Mouse (Mus musculus): Measurements from ENCODE around the gene Ptpn22.

GRCm38 (mm10) chr3:103851882-103852281 is 7.7 kb upstream of the Ptpn22 start:
- TF ChIP-seq CTCF (IDR thresholded peaks at IDR 0.05; ENCODE audit: borderline replicate concordance, extremely low read depth, insufficient read depth, insufficient read length) = no peak
- no peak for TF ChIP-seq POLR2A (IDR thresholded peaks at IDR 0.05; ENCODE audit: borderline replicate concordance, extremely low read depth, insufficient read depth, insufficient read length, poor library complexity, severe bottlenecking)
